Mouse (Mus musculus) erythroid progenitor cell, adult 5-6 weeks (primary cell): ENCODE results near the gene Gm5148. TPM values are rescaled to one million over a fixed set of nuclear protein-coding genes. Genes with fewer than 3 reads are reported as not detected.

ENCODE experiments used
- ATAC-seq: replicated peaks from 2 replicates; pipeline ENCODE4 v1.8.0; 2016; ENCODE audit warnings: moderate number of reproducible peaks, mild to moderate bottlenecking, moderate TSS enrichment, inconsistent platforms; ENCODE audit not compliant: poor library complexity, low FRiP score, severe bottlenecking
- total RNA-seq, 2 experiments: library from RNA; stranded (forward) in 1 of 2; stranded (reverse) in 1 of 2; fragments of 150-400 nt in 1 of 2; fragments of 186-747, 209-891 nt in 1 of 2; gene quantifications; 2 replicates each; pipeline versions ENCODE4 v1.2.3 to v1.2.4; 2015 to 2017; ENCODE audit warnings: low replicate concordance in 2 of 2

The Gm5148 gene
- not detected in 2 replicates for total RNA-seq (2015; ENCODE audit: low replicate concordance)
- total RNA-seq (2017; ENCODE audit: low replicate concordance) = 0.23 and 20.0 TPM in 2 replicates

- ATAC-seq = no peak
Observed at GRCm38 (mm10) chr3:37724171-37724804, at the start of gene Gm5148. Gene Gm5148, minus strand, starts transcription at chr3:37724490.

- ATAC-seq = no peak
Observed at GRCm38 (mm10) chr3:37770951-37771350, 46.7 kb upstream of the Gm5148 start.

- no peak for ATAC-seq
Observed at GRCm38 (mm10) chr3:37769268-37769756, 45.0 kb upstream of the Gm5148 start.

- ATAC-seq = no peak
Observed at GRCm38 (mm10) chr3:37767147-37768015, 43.1 kb upstream of the Gm5148 start.

GRCm38 (mm10) chr3:37766628-37767027, 42.3 kb upstream of the Gm5148 start:
- no peak for ATAC-seq

GRCm38 (mm10) chr3:37765971-37766370, 41.7 kb upstream of the Gm5148 start:
- ATAC-seq = no peak

- ATAC-seq = no peak
Observed at GRCm38 (mm10) chr3:37765275-37765674, 41.0 kb upstream of the Gm5148 start.

GRCm38 (mm10) chr3:37762303-37762702, 38.0 kb upstream of the Gm5148 start:
- ATAC-seq = no peak

GRCm38 (mm10) chr3:37761741-37762140, 37.5 kb upstream of the Gm5148 start:
- no peak for ATAC-seq

GRCm38 (mm10) chr3:37760866-37761265, 36.6 kb upstream of the Gm5148 start:
- ATAC-seq = no peak; the same call in 1 of the 2 replicates

GRCm38 (mm10) chr3:37758611-37759322, 34.5 kb upstream of the Gm5148 start:
- no peak for ATAC-seq

GRCm38 (mm10) chr3:37758124-37758523, 33.8 kb upstream of the Gm5148 start:
- ATAC-seq = no peak

GRCm38 (mm10) chr3:37757613-37758012, 33.3 kb upstream of the Gm5148 start:
- ATAC-seq = no peak

GRCm38 (mm10) chr3:37756005-37756404, 31.7 kb upstream of the Gm5148 start:
- ATAC-seq = no peak

GRCm38 (mm10) chr3:37754639-37755038, 30.3 kb upstream of the Gm5148 start:
- no peak for ATAC-seq

- ATAC-seq = no peak
Observed at GRCm38 (mm10) chr3:37753148-37753547, 28.9 kb upstream of the Gm5148 start.

- peak; percentile 83 for ATAC-seq
Observed at GRCm38 (mm10) chr3:37748002-37748733, 23.9 kb upstream of the Gm5148 start.

GRCm38 (mm10) chr3:37747258-37748001, 23.1 kb upstream of the Gm5148 start:
- ATAC-seq = no peak

- no peak for ATAC-seq
Observed at GRCm38 (mm10) chr3:37744050-37744449, 19.8 kb upstream of the Gm5148 start.
